Mouse (Mus musculus) embryo, embryonic 9.5 days (tissue): ENCODE measurements around the gene Phc2.

ENCODE experiments used
- DNase-seq: peaks from one replicate; pipeline ENCODE4 v3.0.0-alpha.2; 2017; ENCODE audit errors: extremely low spot score

Phc2 gene

GRCm38 (mm10) chr4:128716731-128717130 is 62.2 kb downstream of the Phc2 start:
- no peak for DNase-seq

GRCm38 (mm10) chr4:128720110-128720509 is 65.6 kb downstream of the Phc2 start:
- DNase-seq = peak; percentile 50

GRCm38 (mm10) chr4:128721061-128721648 is 66.7 kb downstream of the Phc2 start:
- no peak for DNase-seq

- DNase-seq = no peak
These were observed 67.3 kb downstream of the Phc2 start for GRCm38 (mm10) chr4:128721761-128722160.

- no peak for DNase-seq
These were observed 68.4 kb downstream of the Phc2 start for GRCm38 (mm10) chr4:128722932-128723331.

- DNase-seq = no peak
These were observed 68.9 kb downstream of the Phc2 start for GRCm38 (mm10) chr4:128723431-128723830.

- no peak for DNase-seq
These were observed 69.6 kb downstream of the Phc2 start for GRCm38 (mm10) chr4:128724059-128724458.

GRCm38 (mm10) chr4:128727019-128727720 is 72.7 kb downstream of the Phc2 start:
- peak; percentile 83 for DNase-seq

- DNase-seq = peak; percentile 52
These were observed 73.4 kb downstream of the Phc2 start for GRCm38 (mm10) chr4:128727721-128728430.

GRCm38 (mm10) chr4:128728431-128728851 is 73.9 kb downstream of the Phc2 start:
- DNase-seq = no peak

GRCm38 (mm10) chr4:128729033-128729708 is 74.7 kb downstream of the Phc2 start:
- DNase-seq = no peak

- no peak for DNase-seq
These were observed 75.2 kb downstream of the Phc2 start for GRCm38 (mm10) chr4:128729709-128730037.

GRCm38 (mm10) chr4:128730271-128730670 is 75.8 kb downstream of the Phc2 start:
- DNase-seq = no peak

GRCm38 (mm10) chr4:128732794-128733193 is 78.3 kb downstream of the Phc2 start:
- DNase-seq = no peak

- DNase-seq = no peak
These were observed 79.0 kb downstream of the Phc2 start for GRCm38 (mm10) chr4:128733496-128733895.

GRCm38 (mm10) chr4:128734217-128734616 is 79.7 kb downstream of the Phc2 start:
- no peak for DNase-seq

GRCm38 (mm10) chr4:128734721-128735671 is 80.5 kb downstream of the Phc2 start:
- DNase-seq = no peak

GRCm38 (mm10) chr4:128737137-128737589 is 82.7 kb downstream of the Phc2 start:
- peak; percentile 72 for DNase-seq

GRCm38 (mm10) chr4:128737825-128738610 is 83.5 kb downstream of the Phc2 start:
- no peak for DNase-seq

GRCm38 (mm10) chr4:128740878-128741277 is 86.4 kb downstream of the Phc2 start:
- no peak for DNase-seq
